9 mouse cellular contexts compared by ENCODE assay signal in the genomic region with DNA sequence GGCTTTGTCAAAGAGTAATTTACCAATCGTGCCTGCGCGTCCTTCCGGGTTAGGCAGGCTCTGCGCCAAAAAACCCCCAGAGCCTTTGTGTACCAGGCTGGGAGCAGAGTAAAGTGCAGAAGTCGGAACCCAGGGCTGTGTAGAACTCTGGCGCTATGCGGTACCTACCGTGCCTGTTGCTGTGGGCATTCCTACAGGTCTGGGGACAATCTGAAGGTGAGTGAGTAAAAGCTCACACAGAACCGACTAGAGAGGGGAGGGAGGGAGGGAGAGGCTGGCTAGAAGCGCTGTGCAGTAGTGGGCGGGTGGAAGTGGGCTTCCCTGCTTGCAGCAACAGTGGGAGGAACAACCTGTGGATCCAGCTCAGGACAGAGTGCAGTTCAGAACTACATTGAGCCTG. TPM values are rescaled to one million over a fixed set of nuclear protein-coding genes. Genes with fewer than 3 reads are reported as not detected.
DNase-seq lines count a peak whose midpoint lies in the region; ATAC-seq lines count a peak whose summit lies in the region.
"Had no signal": no experiment of that assay in that cellular context is flagged by ENCODE, and none has a peak within 500 bp of the region (broad histone marks: within the 10 kb centered on the region; RNA-seq: fewer than 3 reads in every experiment).

No protein-coding gene starts in this region.

- no peaks in the 10 kb centered on the region for H3K9me3 ChIP-seq in heart, embryonic 16.5 days (replicated peaks; ENCODE audit: control insufficient read depth, low read length)
- no peaks in the 10 kb centered on the region for H3K9me3 ChIP-seq in midbrain, embryonic 10.5 days (replicated peaks)
- H3K9me3 ChIP-seq: G1E had no signal

- WGBS in heart, embryonic 16.5 days: 19% methylated on average over 12 of the region's 12 CpGs
- 24% methylated on average over 12 of the region's 12 CpGs for WGBS in midbrain, embryonic 10.5 days

- H3K9ac ChIP-seq in heart, embryonic 16.5 days (ENCODE audit: low read length): peak overlapping the region; percentile 70

- no peaks in the 10 kb centered on the region for H3K4me1 ChIP-seq in heart, embryonic 16.5 days (ENCODE audit: control insufficient read depth, insufficient read depth, low read length)
- H3K4me1 ChIP-seq in midbrain, embryonic 10.5 days: peaks cover 6% of the 10 kb centered on the region

- DNase-seq in heart, adult 8-10 months (ENCODE audit: low spot score): no peak
- DNase-seq in embryo, embryonic 11 days: peak; percentile 50
- peak; percentile 38 for DNase-seq in midbrain, embryonic 10.5 days (ENCODE audit: low spot score)
- peak; percentile 57 for DNase-seq in thymus, postnatal 4 days
- no peak for DNase-seq in cerebellum, postnatal 4 days (ENCODE audit: low spot score in 2 of 2)

- no peak overlapping the region for H3K27ac ChIP-seq in heart, embryonic 16.5 days (ENCODE audit: low read length)
- peak overlapping the region; percentile 83 for H3K27ac ChIP-seq in midbrain, embryonic 10.5 days (replicated peaks)

- ATAC-seq in heart, embryonic 16.5 days (replicated peaks; ENCODE audit: extremely low read depth, insufficient read depth, low FRiP score): no peak; the same call in 1 of the 2 replicates
- peak; percentile 94 for ATAC-seq in inflammation-experienced regulatory T-cells, adult 6 months
- no peak for ATAC-seq in cerebellum, adult (ENCODE audit: insufficient number of reproducible peaks, low FRiP score, low TSS enrichment)

- no peaks in the 10 kb centered on the region for H3K27me3 ChIP-seq in heart, embryonic 16.5 days (ENCODE audit: control insufficient read depth, insufficient read depth, low read length)
- 0 out of 2 replicates have a peak, but pooled peaks cover 5% of the 10 kb centered on the region for H3K27me3 ChIP-seq in midbrain, embryonic 10.5 days (ENCODE audit: low read depth, poor library complexity, severe bottlenecking)

- peak overlapping the region; percentile 68 for H3K4me2 ChIP-seq in heart, embryonic 16.5 days (ENCODE audit: low read depth, low read length)

- no peaks in the 10 kb centered on the region for H3K36me3 ChIP-seq in heart, embryonic 16.5 days (ENCODE audit: control insufficient read depth, insufficient read depth)
- no peaks in the 10 kb centered on the region for H3K36me3 ChIP-seq in midbrain, embryonic 10.5 days
- H3K36me3 ChIP-seq: G1E had no signal

- peak overlapping the region; percentile 51 for H3K4me3 ChIP-seq in heart, embryonic 16.5 days (ENCODE audit: low read length)
- peak overlapping the region; percentile 48 for H3K4me3 ChIP-seq in midbrain, embryonic 10.5 days

RNA-seq across cellular contexts. Expression of gene Cd1d1, which starts 12.8 kb away (rescaled TPM):
- 56.4 and 60.7 TPM in 2 replicates for polyA plus RNA-seq in heart, embryonic 16.5 days (2015; fragmentation: Nextera tagmentation; extraction: Ambion mirVana)
- total RNA-seq in heart, adult 8-10 months (2022): 1 to 10 TPM; 1.9 to 6.4 (median 3.0) TPM
- 100 to 1,000 TPM in 2 of 3 experiments, 10 to 100 TPM in 1; 74.0 to 177 (median 124) TPM for polyA plus RNA-seq in inflammation-experienced regulatory T-cells, adult 6 months (2017; shearing (Covaris generic))
- polyA plus RNA-seq in midbrain, embryonic 10.5 days (2016; fragmentation: Nextera tagmentation; extraction: Ambion mirVana): 20.1 and 29.0 TPM in 2 replicates
- polyA plus RNA-seq: G1E had no signal

Comparison
In these comparisons a context has a peak if more than half of its experiments do, and no peak if none do; other contexts are left out.
1. DNase-seq: peak in embryo, embryonic 11 days (single experiment), midbrain, embryonic 10.5 days (single experiment) and thymus, postnatal 4 days (single experiment); none in heart, adult 8-10 months (single experiment) and cerebellum, postnatal 4 days (0 of 2).